Mouse (Mus musculus) c-Kit-positive CD71-negative TER-119-negative erythroid progenitor cells, embryonic 14.5 days (primary cell): ENCODE results near the gene Rara.

Experiments used
- DNase-seq: peaks from one replicate; pipeline ENCODE4 v3.0.0-alpha.2; 2013; ENCODE audit warnings: low read depth

The Rara gene

GRCm38 (mm10) chr11:98952736-98953135 is 25.1 kb downstream of the Rara start:
- no peak for DNase-seq

GRCm38 (mm10) chr11:98953361-98953760 is 25.7 kb downstream of the Rara start:
- no peak for DNase-seq

DNA sequence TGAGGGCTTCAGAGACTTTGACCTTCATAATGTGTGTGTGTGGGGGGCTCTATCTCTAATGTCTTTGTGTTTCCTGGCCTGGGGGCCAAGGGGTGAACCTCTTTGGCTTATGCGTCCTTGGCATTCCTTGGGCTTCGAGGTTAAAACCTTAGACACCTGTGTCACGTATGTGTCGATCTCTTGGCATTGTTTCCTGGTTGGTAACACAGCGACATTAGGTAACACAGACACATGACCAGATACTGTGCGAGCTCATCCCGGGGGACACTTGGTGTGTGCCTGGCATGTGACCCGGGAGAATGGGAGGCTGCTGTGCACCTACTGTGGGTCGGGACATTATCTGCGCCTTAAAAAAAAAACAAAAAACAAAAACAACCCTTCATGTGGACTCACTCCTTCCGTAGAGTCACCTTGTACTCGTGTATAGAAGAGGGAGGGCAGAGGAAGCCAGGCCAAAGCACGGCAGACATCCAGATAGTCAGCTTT is 26.3 kb downstream of the Rara start:
- DNase-seq = no peak

DNA sequence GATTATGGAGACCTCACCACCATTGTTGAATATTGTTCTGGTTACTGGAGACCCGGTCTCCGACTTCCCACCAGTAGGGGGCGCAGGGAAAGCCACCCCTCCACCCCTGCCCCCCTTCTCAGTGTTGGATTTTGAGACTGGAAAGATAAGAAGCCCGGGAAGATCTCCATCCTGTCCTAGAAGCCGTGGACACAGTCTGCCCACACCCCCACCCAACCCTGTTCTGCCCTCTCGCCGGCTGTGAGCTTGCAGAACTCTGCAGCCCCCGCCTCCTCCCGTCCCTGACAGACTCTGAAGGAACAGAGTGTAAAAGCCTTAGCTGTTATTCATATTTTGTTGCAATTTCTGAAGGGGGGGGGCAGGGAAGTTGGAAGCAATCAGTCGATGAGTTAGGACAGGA is 26.8 kb downstream of the Rara start:
- DNase-seq = no peak

GRCm38 (mm10) chr11:98954801-98955706 is 27.4 kb downstream of the Rara start:
- DNase-seq = no peak

GRCm38 (mm10) chr11:98955707-98956235 is 28.2 kb downstream of the Rara start:
- DNase-seq = no peak

GRCm38 (mm10) chr11:98956340-98956739 is 28.7 kb downstream of the Rara start:
- no peak for DNase-seq

- DNase-seq = peak; percentile 78
These were observed 32.1 kb downstream of the Rara start for GRCm38 (mm10) chr11:98959437-98960312.

DNA sequence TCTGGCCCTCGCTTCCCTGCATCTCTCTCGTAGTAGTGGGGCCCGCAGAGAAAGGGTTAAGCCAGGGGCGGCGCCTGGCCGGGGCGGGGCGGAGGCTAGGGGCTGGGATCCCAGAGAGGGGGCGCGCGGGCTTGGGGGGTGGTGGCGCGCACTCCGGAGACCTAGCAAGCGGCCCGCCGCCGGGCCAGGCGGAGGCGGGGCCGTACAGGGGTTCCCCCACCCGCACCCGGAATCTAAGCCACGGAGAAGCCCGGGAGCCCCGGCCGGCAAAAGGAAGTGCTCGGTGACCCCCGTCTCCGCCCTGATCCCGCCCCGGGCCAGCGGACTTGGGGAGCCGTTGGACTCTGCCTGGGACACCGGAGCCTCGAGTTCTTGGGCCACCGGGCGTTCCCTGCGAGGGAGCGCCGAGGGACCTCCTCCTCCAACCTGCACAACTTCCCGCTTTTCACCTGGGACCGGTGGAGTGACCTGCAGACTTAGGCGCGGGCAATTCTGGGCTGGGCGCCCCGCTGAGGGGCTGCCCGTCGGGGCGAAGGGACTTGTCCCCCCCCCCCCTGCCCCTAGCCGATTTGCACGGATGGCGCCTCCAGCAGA is 32.8 kb downstream of the Rara start:
- DNase-seq = no peak

GRCm38 (mm10) chr11:98961051-98961592 is 33.5 kb downstream of the Rara start:
- DNase-seq = no peak

- DNase-seq = no peak
These were observed 34.1 kb downstream of the Rara start for GRCm38 (mm10) chr11:98961766-98962165.

DNA sequence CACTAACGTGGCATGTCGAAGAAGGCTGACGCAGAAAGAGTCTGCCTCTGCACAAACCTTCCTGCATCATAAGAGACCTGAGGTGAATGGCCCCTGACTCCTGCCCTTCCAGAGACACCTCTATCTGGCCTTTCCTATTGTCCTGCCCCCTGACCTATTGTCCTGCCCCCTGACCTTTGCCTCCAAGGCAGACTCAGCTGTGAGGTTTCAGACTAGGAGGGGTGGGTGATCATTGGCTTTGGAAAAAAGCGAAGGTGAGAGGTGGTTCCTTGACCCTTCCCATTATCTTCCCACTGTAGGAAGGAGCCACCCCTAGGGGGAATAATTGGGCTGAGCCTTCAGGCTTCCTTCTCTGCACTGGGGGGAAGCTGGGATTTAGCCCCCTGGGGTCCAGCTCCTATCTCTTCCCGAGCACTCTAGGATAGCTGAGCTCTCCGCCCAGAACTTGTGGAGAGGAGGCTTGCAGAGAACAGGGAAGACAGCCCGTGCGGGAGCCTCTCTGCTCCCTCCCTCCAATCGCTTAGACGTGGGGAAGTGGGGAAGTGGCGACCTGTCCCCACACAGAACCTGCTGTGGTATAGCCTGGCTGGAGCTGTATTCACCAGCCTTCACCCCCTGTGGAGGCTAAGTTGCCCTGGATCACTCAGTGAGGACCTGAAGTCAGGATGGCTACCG is 34.9 kb downstream of the Rara start:
- no peak for DNase-seq

DNA sequence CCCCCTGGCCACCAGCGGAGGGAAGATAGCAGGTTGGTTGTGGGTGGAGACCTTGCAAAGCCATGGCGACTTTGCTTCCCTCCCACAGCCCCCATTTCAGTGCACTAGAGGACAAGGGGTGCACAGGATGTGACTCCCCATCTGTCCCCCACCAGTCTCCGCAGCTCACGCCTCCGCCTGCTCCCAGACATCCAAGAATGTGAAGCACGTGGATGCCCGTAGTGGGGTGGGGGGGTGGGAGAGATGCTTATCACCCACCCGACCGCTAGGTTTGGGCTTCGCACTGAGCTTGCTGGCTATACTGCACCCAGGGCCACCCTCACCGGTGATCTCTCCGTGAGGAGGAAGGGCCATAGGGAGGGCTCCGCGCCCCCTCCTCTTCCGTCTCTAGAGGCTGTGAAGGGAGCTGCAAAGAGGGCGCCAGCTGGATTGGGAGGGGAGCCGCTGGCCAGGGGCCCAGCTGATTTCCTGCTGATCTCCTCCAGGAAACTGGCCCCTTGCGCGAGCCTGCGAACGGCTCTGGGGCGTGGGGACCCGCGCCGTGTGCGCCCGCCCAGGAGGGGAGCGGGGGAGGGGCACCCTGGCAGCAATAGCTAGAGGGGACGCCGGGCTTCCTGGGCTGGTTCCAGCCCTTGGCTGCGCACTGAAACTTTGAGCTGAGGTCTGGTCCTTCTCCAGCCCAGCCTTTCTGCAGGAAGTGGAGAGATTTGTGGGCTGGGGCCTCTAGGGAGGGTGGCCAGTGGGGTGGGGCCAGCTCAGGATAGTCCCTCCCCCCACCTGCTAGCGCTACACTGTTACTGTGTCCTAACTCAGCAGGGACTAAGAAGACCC is 35.8 kb downstream of the Rara start:
- no peak for DNase-seq

DNA sequence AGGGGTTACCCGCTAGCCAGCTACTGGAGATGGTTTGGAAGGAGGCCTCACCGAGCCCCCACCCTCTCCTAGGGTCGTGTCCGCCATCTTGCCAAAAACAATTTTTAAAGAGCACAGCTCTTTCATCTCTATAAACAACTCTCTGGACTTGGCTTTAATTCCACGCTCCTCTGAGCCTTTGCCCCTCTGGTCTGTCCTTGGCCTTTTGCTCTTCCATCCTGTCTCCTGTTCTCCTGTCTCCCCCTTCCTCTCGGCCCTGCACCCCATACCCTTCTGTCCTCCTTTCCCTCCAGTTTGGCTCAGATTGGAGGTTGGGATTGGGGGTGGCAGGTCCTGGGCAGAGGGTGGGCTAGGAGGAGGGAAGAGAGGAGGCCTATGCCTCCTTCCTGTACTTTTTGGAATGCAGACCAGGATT is 36.6 kb downstream of the Rara start:
- DNase-seq = no peak

DNA sequence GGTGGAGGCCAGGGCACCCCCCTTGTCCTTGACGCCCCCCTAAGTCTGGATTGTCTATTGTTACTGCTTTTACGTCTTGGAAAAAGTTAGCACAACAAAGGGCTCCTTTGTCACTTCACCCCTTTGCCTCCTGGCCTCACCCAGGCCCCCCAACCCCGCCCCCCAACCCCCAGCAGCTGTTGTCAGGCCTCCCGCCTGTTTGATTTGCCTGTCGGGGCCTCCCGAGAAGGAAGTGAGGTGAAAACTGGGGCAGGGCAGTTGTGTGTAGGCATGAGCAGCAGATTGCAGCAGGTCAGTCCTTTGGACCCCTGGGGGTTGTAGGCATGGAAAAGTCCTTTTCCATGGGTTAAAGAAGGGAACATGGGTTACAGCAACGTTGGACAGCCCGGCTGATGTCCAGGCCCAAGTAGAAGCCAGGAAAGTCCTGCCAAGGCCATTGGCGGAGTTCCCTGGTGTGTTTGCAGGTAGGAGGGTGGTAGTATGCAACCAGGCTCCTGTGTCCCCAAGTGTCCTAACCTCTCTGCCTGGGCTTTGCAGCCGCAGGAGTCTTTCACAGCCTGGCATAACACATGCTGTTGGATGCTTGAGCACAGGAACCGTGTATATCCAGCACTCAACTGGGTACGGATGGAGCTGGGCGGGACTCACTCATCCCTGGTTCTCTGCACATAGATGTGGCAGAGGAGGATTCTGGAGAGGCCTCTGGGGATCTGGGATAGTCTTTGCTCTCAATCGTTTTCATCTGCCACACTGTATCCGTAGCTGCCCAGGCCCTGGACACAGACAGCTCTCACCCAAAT is 37.2 kb downstream of the Rara start:
- no peak for DNase-seq

DNA sequence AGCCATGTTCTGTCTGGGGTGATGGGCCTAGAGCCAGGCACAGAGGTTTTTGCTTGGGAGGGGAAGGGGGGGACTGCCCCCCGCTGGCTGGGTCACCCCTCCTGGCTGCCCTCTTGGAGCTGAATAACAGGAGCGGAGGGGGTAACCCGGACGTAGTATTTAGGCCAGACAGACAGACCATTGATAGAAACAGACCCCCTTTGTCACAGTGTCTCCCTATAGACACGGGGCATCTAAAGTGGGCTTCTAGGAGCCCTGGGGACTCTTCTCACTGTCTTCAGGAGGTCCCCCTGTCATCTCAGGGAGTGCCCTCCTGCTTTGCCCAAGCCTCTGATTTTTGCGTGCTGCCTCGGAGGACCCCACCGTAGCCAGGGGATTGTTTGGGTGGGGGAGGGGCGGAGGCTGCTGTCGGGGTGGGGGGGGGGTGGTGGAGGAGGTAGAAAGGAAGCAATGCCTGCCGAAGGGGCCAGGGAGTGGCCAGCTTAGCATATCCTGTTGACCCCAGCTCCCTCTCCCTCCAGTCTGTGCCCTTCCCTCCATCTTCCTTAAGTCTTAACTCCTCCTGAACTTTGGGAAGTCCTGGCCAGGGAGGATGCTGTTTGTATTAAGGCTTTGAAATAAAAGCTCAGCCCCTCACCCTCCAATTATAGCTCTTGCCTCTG is 37.9 kb downstream of the Rara start:
- no peak for DNase-seq

- DNase-seq = no peak
These were observed 39.0 kb downstream of the Rara start for GRCm38 (mm10) chr11:98966499-98967141.

DNA sequence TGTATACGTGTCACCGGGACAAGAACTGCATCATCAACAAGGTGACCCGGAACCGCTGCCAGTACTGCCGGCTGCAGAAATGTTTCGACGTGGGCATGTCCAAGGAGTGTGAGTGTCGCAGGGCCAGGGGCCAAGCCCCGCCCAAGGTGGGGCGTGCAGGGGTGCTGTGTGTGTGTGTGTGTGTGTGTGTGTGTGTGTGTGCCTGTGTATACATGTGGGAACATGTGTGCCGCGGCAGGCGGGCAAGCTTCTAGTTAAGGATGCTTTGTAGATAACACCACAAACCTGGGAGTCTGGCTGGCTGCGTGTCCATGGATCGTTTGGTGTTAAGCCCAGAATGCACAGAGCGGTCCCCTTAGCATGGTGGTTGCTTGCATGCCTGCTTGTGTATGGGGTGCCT is 40.5 kb downstream of the Rara start:
- no peak for DNase-seq
